ENCODE assay signal across 15 mouse cellular contexts in the genomic region with DNA sequence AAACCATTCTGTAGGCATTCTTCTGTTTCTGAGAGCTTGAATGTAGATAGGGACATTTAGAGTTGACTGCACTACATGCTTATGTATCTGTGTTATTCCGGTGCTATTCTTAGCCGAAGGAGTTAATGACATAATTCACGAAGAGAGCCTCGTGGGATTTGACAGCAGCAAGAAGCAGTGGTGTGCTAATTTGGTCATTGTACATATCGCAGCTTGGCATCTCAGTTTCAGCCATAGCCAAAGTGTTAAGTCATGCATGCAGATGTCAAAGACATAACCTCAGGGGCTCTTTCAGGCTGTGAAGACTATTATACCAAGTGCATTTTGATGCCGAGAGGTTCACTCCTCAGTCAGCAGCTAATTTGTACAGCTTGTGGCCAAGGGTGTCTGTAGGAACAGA.
DNase-seq lines count a peak whose midpoint lies in the region; ATAC-seq and TF ChIP-seq lines count a peak whose summit lies in the region.
"Had no signal": no experiment of that assay in that cellular context is flagged by ENCODE, and none has a peak within 500 bp of the region (broad histone marks: within the 10 kb centered on the region; RNA-seq: fewer than 3 reads in every experiment).

No protein-coding gene starts in this region.

- ATAC-seq in heart, embryonic 13.5 days (ENCODE audit: extremely low read depth, insufficient number of reproducible peaks, low FRiP score, low TSS enrichment), result no peak
- ATAC-seq in midbrain, postnatal 0 days (ENCODE audit: low FRiP score), result 0 out of 2 replicates have a peak, but pooled peaks have one; percentile 23
- ATAC-seq in midbrain, embryonic 11.5 days (ENCODE audit: low FRiP score), result no peak
- ATAC-seq in hindbrain, embryonic 13.5 days (ENCODE audit: low FRiP score), result 0 out of 2 replicates have a peak, but pooled peaks have one; percentile 39
- ATAC-seq: intestine, postnatal 0 days had no signal

- no peaks in the 10 kb centered on the region for H3K9me3 ChIP-seq in heart, embryonic 13.5 days
- no peaks in the 10 kb centered on the region for H3K9me3 ChIP-seq in midbrain, postnatal 0 days (ENCODE audit: low read length)
- no peaks in the 10 kb centered on the region for H3K9me3 ChIP-seq in midbrain, embryonic 11.5 days (ENCODE audit: control insufficient read depth, low read length)
- no peaks in the 10 kb centered on the region for H3K9me3 ChIP-seq in hindbrain, embryonic 13.5 days
- H3K9me3 ChIP-seq: embryonic facial prominence, embryonic 12.5 days; neural tube, embryonic 13.5 days had no signal

- no peak overlapping the region for H3K4me3 ChIP-seq in heart, embryonic 13.5 days
- no peak overlapping the region for H3K4me3 ChIP-seq in midbrain, postnatal 0 days (ENCODE audit: low read depth, low read length)
- no peak overlapping the region for H3K4me3 ChIP-seq in midbrain, embryonic 11.5 days (ENCODE audit: low read depth, low read length)
- no peak overlapping the region for H3K4me3 ChIP-seq in hindbrain, embryonic 13.5 days
- H3K4me3 ChIP-seq: embryonic facial prominence, embryonic 12.5 days; neural tube, embryonic 13.5 days had no signal

- no peaks in the 10 kb centered on the region for H3K36me3 ChIP-seq in heart, embryonic 13.5 days
- no peaks in the 10 kb centered on the region for H3K36me3 ChIP-seq in midbrain, postnatal 0 days (ENCODE audit: insufficient read depth, low read length)
- H3K36me3 ChIP-seq in midbrain, embryonic 11.5 days (ENCODE audit: control insufficient read depth, insufficient read depth, low read length), result no peaks in the 10 kb centered on the region
- H3K36me3 ChIP-seq in hindbrain, embryonic 13.5 days, result no peaks in the 10 kb centered on the region
- H3K36me3 ChIP-seq: embryonic facial prominence, embryonic 12.5 days; neural tube, embryonic 13.5 days had no signal

- DNase-seq in heart, postnatal 4 days, result no peak
- peak; percentile 54 for DNase-seq in midbrain, postnatal 0 days (ENCODE audit: low spot score)
- DNase-seq in midbrain, embryonic 11.5 days (ENCODE audit: low spot score, missing footprints), result no peak
- no peak for DNase-seq in spleen, adult 12 weeks (ENCODE audit: low spot score)
- DNase-seq in T-cell, adult 2 months (ENCODE audit: low spot score), result no peak
- DNase-seq: cerebellum, adult 18-20 months; cerebellum, postnatal 36 days; lung, adult 18-20 months; right cerebral cortex, postnatal 25 days; thymus, postnatal 4 days had no signal

- no peak for TF ChIP-seq CTCF in midbrain, postnatal 0 days (IDR thresholded peaks at IDR 0.05)

- WGBS in heart, embryonic 13.5 days, result 24% methylated on average over 6 of the region's 6 CpGs
- WGBS in midbrain, postnatal 0 days, result 39% methylated on average over 6 of the region's 6 CpGs
- 57% methylated on average over 6 of the region's 6 CpGs for WGBS in midbrain, embryonic 11.5 days
- WGBS in hindbrain, embryonic 13.5 days, result 27% methylated on average over 6 of the region's 6 CpGs

- no peak overlapping the region for H3K9ac ChIP-seq in heart, embryonic 13.5 days
- H3K9ac ChIP-seq in midbrain, postnatal 0 days (replicated peaks; ENCODE audit: low read length, poor library complexity, severe bottlenecking), result no peak overlapping the region
- H3K9ac ChIP-seq in midbrain, embryonic 11.5 days (ENCODE audit: low read length), result no peak overlapping the region
- H3K9ac ChIP-seq in hindbrain, embryonic 13.5 days, result no peak overlapping the region
- H3K9ac ChIP-seq: embryonic facial prominence, embryonic 12.5 days; neural tube, embryonic 13.5 days had no signal

- H3K27ac ChIP-seq in heart, embryonic 13.5 days (replicated peaks), result peak overlapping the region; percentile 58
- no peak overlapping the region for H3K27ac ChIP-seq in midbrain, postnatal 0 days (ENCODE audit: low read depth, low read length)
- no peak overlapping the region for H3K27ac ChIP-seq in midbrain, embryonic 11.5 days (ENCODE audit: low read depth, low read length)
- H3K27ac ChIP-seq in hindbrain, embryonic 13.5 days, result no peak overlapping the region
- H3K27ac ChIP-seq: embryonic facial prominence, embryonic 12.5 days; neural tube, embryonic 13.5 days had no signal

- H3K4me1 ChIP-seq in heart, embryonic 13.5 days, result peaks cover 8% of the 10 kb centered on the region
- no peaks in the 10 kb centered on the region for H3K4me1 ChIP-seq in midbrain, postnatal 0 days (ENCODE audit: insufficient read depth, low read length)
- no peaks in the 10 kb centered on the region for H3K4me1 ChIP-seq in midbrain, embryonic 11.5 days (ENCODE audit: control insufficient read depth, insufficient read depth, low read length)
- peaks cover 3% of the 10 kb centered on the region for H3K4me1 ChIP-seq in hindbrain, embryonic 13.5 days (replicated peaks)
- H3K4me1 ChIP-seq: embryonic facial prominence, embryonic 12.5 days had no signal

- peak overlapping the region; percentile 13; the same call in 1 of the 2 replicates for H3K4me2 ChIP-seq in heart, embryonic 13.5 days
- no peak overlapping the region for H3K4me2 ChIP-seq in midbrain, postnatal 0 days (ENCODE audit: low read depth, low read length, poor library complexity, severe bottlenecking)
- H3K4me2 ChIP-seq in midbrain, embryonic 11.5 days, result no peak overlapping the region
- no peak overlapping the region for H3K4me2 ChIP-seq in hindbrain, embryonic 13.5 days
- H3K4me2 ChIP-seq: embryonic facial prominence, embryonic 12.5 days; neural tube, embryonic 13.5 days had no signal

- H3K27me3 ChIP-seq in heart, embryonic 13.5 days (replicated peaks), result no peaks in the 10 kb centered on the region
- no peaks in the 10 kb centered on the region; the same call in 1 of the 2 replicates for H3K27me3 ChIP-seq in midbrain, postnatal 0 days (ENCODE audit: insufficient read depth, low read length)
- no peaks in the 10 kb centered on the region for H3K27me3 ChIP-seq in midbrain, embryonic 11.5 days (ENCODE audit: control insufficient read depth, insufficient read depth, low read length)
- H3K27me3 ChIP-seq in hindbrain, embryonic 13.5 days, result peaks cover 7% of the 10 kb centered on the region; the same call in 1 of the 2 replicates
- H3K27me3 ChIP-seq: embryonic facial prominence, embryonic 12.5 days; neural tube, embryonic 13.5 days had no signal

Comparison
In these comparisons a context has a peak if more than half of its experiments do, and no peak if none do; other contexts are left out.
1. ATAC-seq: peak in midbrain, postnatal 0 days (single experiment) and hindbrain, embryonic 13.5 days (single experiment); none in heart, embryonic 13.5 days (single experiment) and midbrain, embryonic 11.5 days (single experiment).